Mouse (Mus musculus) lung, postnatal 14 days (tissue): ENCODE measurements around the gene Fermt2.

Experiments
- DNase-seq: peaks from one replicate; pipeline ENCODE4 v3.0.0; 2021

The Fermt2 gene

DNA sequence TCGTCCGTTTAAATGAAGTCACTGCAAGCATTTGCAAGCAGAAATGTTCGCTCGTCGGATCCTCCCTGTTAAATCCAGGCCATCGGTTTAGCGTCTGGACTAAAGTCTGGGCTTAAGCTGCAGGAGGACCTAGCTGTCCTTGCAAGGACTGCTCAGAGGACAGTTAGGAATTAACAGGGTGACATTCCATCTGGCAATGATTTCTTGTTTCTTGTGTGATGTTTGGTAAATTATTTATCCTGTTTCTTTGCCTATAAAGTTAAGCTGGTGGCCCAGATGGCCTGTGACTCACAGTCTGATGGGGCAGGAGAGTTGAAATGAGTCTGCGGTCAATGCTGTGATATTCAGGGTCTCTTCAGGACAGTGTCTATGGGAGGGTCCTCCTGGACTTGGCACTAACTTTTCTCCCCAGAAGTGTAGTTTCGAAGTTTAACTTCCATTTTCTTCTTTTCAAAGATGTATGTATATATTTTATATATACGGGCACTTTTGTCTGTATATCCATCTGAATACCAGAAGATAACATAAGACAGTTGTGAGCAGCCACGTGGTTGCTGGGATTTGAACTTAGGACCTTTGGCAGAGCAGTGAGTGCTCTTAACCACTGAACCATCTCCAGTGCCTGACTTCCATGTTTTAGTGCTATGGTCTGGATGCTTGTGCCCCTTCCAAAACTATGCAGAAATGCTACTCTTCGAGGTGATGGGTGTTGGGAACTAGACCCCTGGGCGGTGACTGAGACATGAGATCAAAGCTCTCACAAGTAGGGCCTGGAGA lies 99.7 kb downstream of the Fermt2 start:
- DNase-seq: no peak

DNA sequence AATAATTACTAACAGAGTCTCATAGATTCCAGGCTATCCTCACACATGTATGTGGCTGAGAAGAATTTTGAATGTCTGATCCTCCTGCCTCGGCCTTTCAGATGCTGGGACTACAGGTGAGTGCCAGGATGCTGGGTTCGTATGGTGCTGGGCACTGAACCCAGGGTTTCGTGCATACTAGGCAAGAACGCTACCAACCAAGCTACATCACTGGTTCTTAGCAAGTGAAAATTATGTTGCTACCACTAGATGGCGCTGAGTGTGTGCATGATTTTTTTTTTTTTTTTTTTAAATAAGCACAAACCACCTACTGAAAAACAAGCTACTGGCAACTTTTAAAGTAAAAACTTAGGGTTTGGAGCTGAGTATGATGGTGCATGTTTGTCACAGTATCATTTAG lies 106.7 kb downstream of the Fermt2 start:
- peak; percentile 61 for DNase-seq

DNA sequence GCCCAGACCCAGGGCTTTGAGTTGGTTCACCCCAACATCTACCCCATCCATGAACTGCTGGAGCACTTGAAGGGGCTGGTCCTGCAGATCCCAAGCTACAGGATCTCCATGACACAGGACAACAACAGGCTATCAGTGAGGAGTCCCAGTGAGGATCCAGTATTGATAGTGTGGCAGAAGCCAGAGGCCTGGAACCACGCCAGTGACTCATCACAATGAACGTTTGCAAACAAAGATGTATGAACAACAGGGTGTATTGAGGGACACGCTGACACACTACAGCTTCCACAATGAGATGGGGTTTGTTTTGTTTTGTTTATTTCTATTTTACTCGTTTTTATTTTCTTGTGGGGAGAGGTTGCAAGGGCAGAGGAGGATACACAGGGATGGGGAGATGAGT lies 107.5 kb downstream of the Fermt2 start:
- no peak for DNase-seq

DNA sequence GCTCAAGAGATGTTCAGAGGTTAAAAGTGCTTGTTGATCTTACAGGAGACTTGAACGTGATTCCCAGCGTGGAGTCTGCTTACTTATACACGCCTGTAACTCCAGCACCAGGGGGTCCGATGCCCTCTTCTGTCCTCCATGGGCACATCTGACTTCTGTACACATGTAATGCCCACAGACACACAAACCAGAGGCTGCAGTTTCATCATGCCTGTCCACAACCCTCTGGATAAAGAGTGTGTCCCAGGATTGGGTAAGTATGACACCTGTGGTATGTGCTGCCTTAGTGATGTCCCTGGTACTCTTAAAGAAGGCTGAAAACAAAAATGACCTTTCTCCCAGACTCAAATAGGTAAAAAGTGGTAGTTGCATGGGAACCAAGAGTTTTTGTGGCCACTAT lies 110.6 kb downstream of the Fermt2 start:
- DNase-seq: no peak

DNA sequence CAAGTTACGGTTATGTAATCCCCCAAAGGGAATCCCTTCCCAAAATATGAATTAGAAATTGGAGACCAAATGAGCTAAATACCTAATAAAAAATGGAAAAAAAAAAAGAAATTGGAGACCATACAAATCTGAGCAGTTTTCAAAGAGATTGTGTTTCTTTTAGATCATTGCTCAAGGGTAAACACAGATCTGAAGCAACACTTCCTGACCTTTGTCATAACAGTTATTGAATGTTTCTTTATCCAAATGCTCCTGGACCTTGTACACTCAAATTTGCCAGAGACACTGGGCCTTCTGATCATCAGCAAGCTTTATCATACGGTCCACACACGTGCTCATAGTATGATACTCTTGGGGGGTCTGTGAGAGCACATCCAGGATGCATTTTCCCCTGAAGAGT lies 111.4 kb downstream of the Fermt2 start:
- no peak for DNase-seq

DNA sequence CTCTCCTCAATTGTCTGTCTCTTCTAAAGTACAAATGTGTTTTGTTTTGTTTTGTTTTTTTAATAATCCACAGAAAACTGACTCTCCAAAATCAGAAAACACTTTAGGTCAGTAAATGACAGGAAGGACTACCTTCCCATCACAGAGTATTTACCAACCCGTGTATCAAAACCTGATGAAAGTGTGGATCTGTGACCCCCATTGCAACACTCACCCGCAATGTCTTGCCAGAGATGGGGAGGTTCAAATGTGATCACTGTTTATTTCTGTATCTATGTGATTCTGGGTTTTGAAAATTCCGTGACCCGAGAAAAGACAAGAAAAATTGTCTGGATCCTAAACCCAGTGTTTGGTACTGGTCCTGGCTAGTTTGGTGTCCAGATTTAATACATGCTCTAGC lies 113.7 kb downstream of the Fermt2 start:
- DNase-seq: no peak
